Mouse (Mus musculus) thymus, postnatal 4 days (tissue): ENCODE data around the gene Olfm3.

Source experiments
- DNase-seq: peaks from one replicate; pipeline ENCODE4 v3.0.0; 2021

The Olfm3 gene

GRCm38 (mm10) chr3:115080428-115081181 lies 176.7 kb downstream of the Olfm3 start:
- no peak for DNase-seq

- no peak for DNase-seq
These were observed 177.5 kb downstream of the Olfm3 start for GRCm38 (mm10) chr3:115081371-115081770.

- no peak for DNase-seq
These were observed 179.1 kb downstream of the Olfm3 start for GRCm38 (mm10) chr3:115082947-115083346.

GRCm38 (mm10) chr3:115088281-115088680 lies 184.4 kb downstream of the Olfm3 start:
- DNase-seq = no peak

GRCm38 (mm10) chr3:115090670-115091069 lies 186.8 kb downstream of the Olfm3 start:
- DNase-seq = no peak

GRCm38 (mm10) chr3:115095496-115095895 lies 191.6 kb downstream of the Olfm3 start:
- DNase-seq = no peak

- DNase-seq = no peak
These were observed 195.7 kb downstream of the Olfm3 start for GRCm38 (mm10) chr3:115099590-115099989.

- no peak for DNase-seq
These were observed 200.4 kb downstream of the Olfm3 start for GRCm38 (mm10) chr3:115104155-115104801.

GRCm38 (mm10) chr3:115104802-115105493 lies 201.1 kb downstream of the Olfm3 start:
- DNase-seq = no peak

- no peak for DNase-seq
These were observed 241.8 kb downstream of the Olfm3 start for GRCm38 (mm10) chr3:115145722-115146121.

GRCm38 (mm10) chr3:115146244-115146643 lies 242.4 kb downstream of the Olfm3 start:
- no peak for DNase-seq

GRCm38 (mm10) chr3:115158903-115159473 lies 255.1 kb downstream of the Olfm3 start:
- no peak for DNase-seq

- DNase-seq = no peak
These were observed 270.7 kb downstream of the Olfm3 start for GRCm38 (mm10) chr3:115174625-115175024.
